Mouse (Mus musculus) CH12F3 (cell line): ENCODE measurements around the gene Efs.
"Not testable (repeated sequence)": the region's sequence is repeated elsewhere in the genome, so short reads cannot be mapped to it uniquely, and the experiment has no call there.

ENCODE experiments used
- in situ Hi-C: fragments of 300-500 bp; cut with MboI; formaldehyde crosslinking; loops from 2 replicates; pipeline ENCODE4 v1.14.3; 2020; ENCODE audit warnings: low sequenced_read_pairs

Gene Efs

DNA sequence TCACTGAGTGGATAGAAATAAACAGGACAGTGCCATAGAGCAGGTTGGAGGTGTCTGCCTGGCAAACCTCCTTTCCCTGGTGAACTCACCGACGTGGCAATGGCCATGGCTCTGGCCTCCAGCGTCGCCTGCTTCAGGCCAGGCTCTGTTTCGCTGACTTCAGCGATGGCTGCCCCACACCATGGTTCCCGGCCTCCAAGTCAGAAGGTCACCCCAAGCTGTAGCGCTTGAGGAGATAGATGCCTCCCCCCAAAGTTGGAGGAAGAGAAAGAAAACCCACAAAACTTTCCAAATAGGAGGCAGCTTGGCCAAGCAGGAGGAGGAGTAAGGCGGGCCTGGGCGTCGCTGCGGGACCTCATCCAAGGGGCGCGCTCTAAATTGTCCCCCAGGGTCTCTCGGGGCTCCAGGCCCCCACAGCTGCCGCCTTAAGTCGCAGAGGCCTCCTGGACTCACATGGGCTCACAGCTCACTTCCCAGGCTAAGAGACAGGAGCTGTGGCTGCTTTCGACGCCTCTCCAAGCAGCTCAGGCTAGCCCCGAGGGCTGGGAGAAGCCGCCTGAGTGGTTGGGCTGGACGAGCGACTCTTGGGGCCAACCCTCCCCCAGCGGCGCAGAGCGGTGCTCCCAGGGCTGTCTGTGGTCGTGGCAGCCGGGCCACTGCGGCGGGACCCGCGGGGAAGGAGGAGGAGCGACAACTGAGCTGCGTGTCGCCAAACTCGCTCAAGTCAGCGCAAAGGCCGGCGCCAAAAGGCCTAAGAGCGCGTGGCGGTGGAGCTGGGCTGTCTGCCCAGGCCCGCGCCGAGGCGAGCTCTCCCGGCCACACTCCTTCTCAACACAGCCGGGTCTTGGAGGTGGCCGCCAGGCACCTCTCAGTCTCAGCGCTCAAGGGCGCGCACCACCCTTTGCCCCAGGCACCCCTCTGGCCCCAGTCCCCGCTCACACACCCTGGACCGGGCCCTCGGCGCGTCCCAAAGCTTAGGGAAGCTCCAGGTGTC, at the start of gene Efs:
Gene Efs, minus strand, starts transcription at position 778 of the 994 bp plus-strand sequence.
- in situ Hi-C loops, result no loop called here

DNA sequence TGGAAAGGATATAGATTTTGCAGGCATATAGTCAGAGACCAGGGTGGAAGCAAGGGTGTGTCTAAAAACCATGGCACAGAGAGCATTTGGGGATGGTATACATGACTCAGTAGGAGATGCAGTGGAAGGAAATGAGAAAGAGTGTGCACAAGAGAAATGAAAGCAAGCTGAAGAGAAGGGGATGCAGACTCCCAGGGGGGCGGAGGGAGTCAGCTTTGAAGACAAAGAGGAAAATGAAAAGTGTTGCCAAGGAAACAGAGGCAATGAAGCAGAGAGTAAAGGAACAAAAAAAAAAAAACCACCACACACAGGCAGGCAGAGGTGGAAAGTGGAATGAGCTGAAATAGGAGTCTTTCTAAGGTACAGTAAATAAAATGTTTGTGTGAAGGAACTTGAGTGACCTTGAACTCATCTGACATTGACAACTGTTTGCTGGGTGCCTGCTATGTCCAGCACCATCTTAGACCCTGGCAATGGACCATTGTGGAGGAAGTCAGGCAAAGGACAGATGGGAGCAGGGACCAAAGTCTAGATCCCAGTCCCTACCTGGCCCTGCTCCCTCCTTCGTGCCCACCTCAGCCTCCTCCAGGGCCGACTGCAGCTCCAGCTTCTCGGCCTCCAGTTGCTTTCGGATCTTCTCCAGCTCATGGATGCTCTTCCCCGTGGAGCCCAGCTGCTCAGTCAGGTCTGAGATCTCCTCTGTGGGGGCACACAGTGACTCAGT, 48.3 kb upstream of the Efs start:
- in situ Hi-C loops, result no loop called here

DNA sequence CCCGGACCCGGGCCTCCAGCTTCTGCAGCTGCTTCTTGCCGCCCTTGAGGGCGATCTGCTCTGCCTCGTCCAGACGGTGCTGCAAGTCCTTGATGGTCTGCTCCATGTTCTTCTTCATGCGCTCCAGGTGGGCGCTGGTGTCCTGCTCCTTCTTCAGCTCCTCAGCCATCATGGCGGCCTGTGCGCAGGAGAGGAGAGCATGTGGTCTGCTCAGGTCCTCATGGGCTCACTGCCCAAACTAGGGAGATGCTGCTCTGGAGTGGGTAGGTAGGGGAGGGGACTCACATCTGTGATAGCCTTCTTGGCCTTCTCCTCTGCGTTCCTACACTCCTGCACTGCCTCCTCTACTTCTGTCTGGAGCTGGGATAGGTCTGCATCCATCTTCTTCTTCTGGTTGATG, 46.9 kb upstream of the Efs start:
- in situ Hi-C loops, result not testable (repeated sequence)

DNA sequence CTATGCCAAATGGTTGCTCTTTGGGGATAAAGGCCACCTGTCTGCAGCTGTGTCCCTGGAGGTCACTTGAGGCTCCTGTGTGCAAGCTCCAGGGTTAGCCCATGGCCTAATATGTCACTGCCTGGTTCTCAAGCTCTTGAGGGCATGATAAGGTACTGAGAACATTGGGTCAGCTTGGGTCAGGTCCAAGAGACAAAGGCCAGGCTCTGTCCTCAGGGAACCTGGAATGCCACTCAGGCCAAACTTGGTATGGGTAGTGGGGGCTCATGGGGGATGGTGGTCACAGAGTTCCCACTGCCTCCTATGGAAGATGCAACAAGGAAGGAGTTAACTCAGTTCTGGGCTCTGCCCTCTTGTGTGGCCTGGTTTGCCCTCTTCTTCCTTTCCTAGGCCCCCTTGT, 42.4 kb upstream of the Efs start:
- in situ Hi-C loops, result no loop called here

DNA sequence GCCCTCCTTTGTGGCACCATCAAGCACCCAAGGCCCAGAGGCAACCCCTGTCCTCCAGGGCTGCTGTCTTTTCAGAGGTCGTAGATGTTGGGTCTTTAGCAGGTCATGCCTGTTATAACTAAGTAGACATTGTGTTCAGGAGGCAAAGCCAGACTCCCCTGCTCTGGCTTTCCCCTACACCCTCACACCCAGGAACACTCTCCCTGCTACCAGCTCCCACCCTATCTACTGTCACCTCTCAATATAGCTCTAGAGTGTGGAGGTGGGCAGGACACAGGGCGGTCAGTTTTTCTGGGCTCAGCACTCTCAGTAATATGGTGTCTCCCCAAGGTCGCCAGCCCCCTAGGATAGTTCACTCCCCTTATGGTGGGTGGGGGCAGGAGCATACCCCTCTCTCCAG, 41.9 kb upstream of the Efs start:
- in situ Hi-C loops, result no loop called here

DNA sequence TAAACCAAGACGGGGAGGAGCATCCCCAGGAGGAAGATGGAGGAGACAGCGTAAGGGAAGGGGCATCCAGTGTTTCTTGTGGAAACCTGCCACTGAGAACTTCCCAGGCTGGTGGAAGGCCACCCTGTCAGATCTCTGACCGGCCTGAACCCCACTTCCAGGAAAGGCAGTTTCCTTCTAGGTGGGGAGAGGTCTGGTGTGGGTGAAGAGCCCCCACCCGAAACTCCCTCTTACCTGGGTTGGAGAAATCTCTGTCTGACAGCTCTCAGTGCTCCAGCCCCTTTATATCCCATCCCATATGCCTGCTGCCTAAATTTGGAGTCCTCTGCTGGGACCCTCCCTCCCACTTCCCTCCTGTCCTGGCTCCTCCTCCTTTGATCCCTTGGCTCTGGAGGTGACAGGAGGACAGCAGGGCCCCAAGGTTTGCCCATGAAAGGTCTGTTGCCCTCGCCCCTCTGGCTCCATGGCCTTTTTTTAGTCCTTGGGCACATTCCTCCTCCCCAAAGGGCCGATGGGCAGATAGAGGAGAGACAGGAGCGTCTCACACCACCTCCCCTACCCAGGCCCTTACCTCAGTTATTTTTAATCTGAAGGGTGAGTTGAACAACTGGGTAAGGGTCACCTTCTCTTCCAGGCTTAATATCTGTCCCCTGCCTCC, 40.5 kb upstream of the Efs start, which contains the start of gene Myh6:
Gene Myh6, minus strand, starts transcription at position 608 of the 658 bp plus-strand sequence.
- in situ Hi-C loops, result no loop called here

DNA sequence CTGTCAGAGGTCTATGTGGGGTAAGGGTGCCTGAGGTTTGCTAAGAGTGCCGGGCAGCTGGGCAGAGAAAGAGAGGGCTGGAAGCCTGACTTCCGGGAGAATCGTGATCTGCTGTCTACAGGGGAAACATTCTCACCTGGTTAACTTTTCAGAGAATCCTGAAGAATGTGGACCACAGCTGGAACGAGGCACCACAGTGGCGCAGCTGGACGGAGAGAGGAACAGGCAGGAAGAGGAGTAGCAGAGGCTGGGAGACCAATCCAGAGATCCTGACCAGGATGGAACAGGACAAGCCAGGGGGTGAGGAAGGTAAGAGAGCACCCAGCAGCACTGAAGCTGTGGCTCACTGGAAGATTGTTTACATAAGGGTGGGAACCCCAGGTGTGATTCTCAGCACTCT, 39.7 kb upstream of the Efs start:
- in situ Hi-C loops, result no loop called here

DNA sequence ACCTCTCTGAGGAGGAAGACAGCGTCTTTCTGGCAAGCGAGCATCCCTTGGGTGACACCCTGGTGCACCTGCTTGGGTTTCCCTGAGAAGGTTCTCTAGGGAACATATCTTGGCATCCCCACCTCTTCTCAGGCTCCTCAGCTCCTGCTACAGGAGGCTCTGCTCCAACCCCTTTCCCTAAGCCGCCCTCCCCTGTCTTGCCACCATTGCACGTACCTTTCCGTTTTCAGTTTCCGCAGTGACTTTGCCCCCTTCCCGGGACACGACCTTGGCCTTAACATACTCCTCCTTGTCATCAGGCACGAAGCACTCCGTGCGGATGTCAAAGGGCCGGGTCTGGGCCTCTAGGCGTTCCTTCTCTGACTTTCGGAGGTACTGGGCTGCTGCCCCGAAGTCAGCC, 39.1 kb upstream of the Efs start:
- in situ Hi-C loops, result no loop called here

DNA sequence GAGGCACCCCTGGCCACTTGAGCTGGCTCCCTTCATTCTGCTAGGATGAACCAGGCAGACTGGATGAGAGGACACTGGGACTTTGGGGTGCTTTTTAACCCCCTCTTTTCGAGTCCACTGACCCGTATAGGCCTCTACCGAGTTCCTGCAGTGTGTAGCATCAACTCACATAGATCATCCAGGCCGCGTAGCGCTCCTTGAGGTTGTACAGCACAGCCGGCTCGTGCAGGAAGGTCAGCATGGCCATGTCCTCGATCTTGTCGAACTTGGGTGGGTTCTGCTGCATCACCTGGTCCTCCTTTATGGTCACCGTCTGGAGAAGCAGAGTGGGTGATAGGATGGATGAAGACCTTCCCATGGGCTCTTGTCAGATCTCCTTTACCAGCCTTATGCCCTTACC, 37.8 kb upstream of the Efs start:
- in situ Hi-C loops, result no loop called here

DNA sequence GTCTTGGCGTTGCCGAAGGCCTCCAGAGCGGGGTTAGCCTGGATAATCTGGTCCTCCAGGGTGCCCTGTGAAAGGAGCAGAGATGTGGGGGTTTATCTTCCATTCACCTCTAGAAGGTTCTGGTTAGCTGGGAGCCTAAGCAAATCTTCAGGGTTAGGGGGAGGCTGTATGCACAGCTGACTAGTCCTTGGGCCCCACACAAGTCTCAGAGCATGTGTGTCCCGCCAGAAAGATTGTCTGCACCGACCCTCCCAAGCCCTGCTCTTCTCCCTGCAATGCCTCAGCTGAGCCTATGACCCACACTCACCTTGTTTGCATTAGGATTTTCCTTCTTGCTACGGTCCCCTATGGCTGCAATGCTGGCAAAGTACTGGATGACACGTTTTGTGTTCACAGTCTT, 36.8 kb upstream of the Efs start:
- in situ Hi-C loops, result no loop called here

DNA sequence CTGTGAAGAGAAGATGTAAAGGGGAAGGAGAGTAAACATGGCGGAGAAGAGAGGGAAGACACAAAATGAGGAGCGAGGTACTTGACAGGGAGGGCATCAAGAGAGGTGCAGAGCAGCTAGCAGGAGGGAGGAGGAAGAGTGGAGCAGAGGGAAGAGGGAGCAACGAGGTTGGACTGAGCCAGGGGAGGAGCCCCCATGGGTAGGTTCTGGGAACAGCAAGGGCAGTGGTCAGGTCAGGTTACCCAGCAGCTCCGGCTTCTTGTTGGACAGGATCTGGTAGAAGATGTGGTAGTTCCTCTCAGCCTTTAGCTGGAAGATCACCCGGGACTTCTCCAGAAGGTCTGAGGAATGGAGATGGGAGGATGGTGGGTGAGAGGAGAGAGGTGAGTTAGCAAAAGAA, 35.6 kb upstream of the Efs start:
- in situ Hi-C loops, result no loop called here

DNA sequence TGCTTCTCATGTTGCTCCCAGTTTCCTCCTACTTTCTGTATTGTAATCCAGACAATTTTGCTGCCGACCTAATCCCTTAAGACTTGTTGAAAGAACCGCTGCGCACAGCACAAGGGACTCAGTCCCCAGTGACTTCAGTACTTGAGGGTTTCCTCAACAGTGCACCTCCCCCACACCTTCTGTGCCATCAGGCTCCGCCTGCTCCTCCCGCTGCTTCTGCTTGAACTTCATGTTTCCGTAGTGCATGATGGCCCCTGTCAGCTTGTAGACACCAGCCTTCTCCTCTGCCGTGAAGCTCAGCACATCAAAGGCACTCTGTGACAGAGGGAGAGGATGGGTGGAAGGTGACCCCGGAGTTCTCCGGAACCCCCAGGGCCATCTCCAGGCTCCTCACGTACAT, 34.8 kb upstream of the Efs start:
- in situ Hi-C loops, result no loop called here

DNA sequence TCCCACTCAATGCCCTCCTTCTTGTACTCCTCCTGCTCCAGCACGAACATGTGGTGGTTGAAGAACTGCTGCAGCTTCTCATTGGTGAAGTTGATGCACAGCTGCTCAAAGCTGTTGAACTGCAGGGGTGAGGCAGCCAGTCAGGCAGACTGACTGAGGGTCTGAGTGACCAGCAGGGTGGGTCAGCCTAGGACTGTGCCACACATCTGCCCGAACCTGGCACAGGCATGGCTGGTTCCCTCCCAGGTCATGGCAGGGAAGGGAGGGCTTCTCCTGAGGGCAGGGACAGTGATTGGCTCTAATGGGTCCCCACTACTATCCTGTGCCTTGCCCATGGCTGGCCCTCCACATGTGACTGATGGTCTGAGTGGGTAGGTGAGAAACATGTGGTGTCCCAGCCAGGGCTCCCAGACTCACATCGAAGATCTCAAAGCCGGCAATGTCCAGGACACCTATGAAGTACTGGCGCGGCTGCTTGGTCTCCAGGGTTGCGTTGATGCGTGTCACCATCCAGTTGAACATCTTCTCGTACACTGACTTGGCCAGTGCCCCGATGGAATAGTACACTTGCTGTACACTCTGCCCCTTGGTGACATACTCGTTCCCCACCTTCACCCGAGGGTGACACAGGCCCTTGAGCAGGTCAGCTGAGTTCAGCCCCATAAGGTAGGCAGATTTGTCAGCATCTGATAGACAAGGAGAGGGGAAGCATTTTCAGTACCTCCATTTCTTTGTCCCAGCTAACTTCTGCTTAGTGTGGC, 34.1 kb upstream of the Efs start:
- in situ Hi-C loops, result not testable (repeated sequence)

DNA sequence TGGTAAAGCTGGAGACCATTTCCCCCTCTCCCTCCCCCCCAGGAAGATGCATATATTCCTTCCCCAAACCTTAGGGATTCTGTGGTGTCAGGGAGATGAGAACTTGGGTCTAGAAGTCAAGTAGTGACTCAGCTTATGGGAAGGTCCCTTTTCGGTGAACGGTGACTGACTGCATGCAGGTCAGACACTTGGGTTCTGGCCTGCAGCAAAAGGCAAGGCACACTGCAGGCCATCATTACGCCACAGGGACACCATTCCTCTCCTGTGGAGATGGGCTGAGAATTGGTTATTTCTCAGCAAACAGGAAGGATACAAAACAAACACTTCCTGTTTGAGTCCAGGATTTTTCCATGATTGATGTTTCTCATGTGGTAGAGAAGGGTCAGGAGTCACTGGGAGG, 33.3 kb upstream of the Efs start:
- in situ Hi-C loops, result no loop called here

DNA sequence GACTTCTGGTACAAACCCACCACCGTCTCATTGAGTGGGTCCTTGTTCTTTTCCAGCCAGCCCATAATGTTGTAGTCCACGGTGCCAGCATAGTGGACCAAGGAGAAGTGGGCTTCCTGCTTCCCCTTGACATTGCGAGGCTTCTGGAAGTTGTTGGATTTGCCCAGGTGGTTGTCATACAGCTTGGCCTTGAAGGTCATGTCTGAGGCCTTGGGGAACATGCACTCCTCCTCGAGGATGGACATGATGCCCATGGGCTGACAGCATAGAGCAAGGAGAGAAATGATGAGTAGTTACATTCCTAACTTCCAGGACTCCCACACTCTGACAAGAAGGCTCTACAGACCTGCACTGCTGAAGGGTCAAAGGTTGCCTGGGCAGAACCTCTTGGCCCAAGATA, 32.6 kb upstream of the Efs start:
- in situ Hi-C loops, result no loop called here

DNA sequence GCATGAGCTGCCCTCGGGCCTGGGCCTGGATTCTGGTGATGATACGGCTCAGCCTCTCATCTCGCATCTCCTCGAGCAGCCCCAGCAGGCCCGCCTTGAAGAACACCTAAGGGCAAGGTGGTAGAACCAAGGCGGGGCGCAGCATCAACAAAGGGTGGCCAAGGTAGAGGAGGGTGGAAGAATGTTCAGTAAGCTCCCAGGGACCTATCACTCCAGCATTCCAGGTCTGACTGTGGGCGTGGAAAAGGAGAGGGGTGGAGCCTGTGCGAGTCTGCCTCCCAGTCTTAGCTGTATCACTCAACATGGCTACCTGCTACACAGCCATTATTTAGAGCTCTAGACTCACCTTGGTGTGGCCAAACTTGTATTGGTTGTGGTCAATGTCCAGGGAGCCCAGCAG, 30.6 kb upstream of the Efs start:
- in situ Hi-C loops, result no loop called here

DNA sequence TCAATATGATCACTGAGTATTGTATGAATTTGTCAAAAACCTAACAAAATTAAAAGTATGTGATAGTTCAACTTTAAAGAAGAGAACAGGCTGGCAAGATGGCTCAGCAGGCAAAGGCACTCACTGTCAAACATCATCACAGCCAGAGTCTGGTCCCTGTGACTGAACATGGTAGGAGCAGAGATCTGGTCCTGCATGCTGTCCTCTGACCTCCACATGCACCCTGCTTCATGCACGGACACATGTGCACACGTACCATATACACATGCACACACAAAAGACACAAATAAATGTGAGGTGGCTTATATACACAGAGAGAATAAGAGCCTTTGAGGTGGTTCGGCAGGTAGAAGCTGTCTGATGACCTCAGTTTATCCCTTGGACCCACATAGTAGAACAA, 29.6 kb upstream of the Efs start:
- in situ Hi-C loops, result no loop called here

DNA sequence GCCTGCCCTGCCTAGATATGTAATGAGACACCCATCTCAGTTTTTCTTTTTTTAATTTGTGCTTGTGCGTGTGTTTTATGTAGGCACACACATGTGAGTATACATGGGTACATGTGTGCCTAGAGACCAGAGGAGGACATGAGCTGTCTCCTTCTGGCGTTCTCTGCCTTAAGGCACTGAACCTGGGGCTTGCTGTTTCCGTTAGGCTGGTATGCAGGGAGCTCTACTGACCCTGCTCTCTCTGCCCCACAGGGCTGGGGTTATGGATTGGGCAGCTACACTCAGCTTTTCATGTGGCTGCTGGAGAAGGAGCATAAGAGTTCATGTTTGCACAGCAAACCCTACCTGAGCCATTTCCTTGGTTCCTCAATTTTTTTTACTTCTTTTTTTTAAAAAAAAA, 28.5 kb upstream of the Efs start:
- in situ Hi-C loops, result no loop called here

DNA sequence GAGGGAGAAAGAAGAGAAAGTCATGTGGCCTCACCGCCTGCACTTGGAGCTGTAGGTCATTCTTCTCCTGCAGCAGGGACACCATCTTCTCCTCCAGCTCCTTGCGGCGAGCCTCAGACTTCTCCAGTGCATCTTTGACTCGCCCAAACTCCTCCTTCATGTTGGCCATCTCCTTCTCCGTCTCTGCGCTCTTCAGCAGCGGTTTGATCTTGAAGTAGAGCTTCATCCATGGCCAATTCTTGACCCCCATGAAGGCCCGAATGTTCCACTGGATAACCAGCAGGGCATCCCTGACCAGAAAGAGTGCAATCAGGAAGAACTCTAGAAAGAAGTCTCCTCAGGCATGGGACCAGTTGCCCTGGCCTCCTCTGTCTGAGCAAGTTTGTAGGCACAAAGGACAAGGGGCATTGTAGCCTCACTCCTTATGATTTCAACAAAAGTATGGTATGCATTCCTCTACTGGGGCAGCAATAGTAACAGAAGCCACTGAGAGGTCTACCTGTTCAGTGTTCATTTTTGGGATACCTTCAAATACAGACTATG, 27.8 kb upstream of the Efs start:
- in situ Hi-C loops, result no loop called here

DNA sequence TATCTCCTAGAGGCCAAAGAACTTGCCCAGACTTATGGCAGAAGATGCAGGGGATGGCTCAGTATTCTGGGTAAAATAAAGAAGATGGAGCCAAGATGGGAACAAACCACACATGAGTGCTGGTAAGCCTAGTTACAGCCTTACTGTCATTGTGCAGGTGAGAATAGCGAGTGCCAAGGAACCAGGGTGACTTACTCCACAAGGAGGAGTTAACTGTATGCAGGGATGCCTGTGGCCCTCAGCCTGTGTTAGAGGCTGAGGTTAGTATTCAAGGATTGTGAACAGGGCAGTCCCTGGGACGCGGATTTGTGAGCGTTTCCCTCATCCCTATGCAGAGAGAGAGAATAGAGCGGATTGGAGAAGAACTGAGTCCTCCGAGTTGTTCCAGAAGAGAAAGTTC, 25.7 kb upstream of the Efs start:
- in situ Hi-C loops, result no loop called here

DNA sequence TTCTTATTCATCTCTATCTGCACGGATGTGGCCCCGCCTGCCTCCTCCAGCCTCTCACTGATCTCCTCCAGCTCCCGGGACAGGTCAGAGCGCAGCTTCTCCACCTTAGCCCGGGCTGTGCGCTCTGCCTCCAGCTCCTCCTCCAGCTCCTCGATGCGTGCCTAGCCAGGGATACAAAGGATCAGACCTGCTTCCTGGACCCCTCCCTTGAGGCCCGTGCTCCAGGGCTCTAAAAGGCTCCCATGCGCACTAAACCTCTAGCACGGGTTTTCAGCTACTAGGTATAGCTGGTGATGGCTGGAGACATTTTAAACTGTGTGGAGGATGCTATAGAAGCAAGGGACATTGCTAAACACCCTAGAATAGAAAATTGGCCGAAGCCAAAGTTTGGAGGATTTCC, 24.6 kb upstream of the Efs start:
- in situ Hi-C loops, result no loop called here
